Mouse (Mus musculus): ENCODE results near the gene Arhgef16.

DNA sequence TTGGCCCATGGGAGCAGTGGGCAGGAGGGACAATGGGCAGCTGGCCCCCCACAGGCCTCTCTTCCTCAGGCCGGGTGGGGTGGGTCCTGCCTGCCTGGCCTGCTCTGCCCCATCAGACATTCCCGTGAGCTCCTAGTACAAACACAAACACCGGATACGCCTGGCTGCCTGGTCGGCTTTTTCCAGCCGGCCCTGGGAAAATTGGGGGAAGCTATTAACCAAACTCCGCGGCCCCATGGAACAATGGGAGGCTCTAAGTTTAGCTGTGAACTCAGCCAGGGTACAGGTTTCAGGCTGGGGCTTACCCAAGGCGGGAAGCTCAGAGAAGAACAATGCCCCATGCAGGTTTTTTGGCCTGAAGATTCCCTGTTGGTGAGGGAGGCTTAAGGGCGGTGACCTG lies 35.2 kb upstream of the Arhgef16 start:
- TF ChIP-seq POLR2A (IDR thresholded peaks at IDR 0.05; ENCODE audit: low read depth, low read length) (no peak), CTCF (IDR thresholded peaks at IDR 0.05; ENCODE audit: extremely low read depth, insufficient read length, insufficient replicate concordance, low read depth, low read length) (no peak)
